Mouse (Mus musculus): ENCODE measurements around the gene Bmp2. TPM values are rescaled to one million over a fixed set of nuclear protein-coding genes. Genes with fewer than 3 reads are reported as not detected.

The Bmp2 gene
- total RNA-seq, 2 experiments from 2014 or later, result 4.2 to 4.6 TPM

DNA sequence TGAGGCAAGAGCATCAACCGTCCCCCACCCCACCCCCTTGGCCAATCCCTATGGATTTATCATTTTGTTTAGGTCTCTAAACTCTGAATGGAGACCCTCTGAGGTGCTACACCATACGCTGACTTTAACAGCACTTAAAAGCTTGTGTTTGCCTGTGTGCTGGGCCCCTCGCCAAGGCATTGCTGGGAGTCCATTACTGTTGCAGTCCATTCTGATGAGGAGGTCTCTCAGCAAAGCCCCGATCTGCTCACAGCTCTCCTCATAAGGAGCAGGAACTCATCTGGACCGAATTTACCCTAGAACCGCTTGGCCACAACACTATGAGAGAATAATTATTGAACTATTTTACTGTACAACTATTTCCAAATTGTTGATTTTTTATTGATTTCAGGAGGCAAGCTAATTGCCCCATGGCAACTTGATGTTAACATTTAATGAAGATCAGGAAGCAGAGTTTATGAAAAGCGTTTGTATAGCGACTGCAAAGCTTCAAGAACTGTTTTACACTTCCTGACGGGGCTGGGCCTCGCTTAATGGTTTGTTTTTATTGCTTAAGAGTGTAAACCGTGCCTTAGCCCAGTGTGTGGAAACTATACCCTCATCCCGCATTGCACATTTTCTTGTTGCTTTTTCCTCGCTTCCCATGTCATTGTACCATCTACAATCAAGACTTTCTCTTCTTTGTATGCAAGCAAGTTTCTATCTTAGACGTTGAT lies 14.2 kb downstream of the Bmp2 start:
- no peak for DNase-seq

DNA sequence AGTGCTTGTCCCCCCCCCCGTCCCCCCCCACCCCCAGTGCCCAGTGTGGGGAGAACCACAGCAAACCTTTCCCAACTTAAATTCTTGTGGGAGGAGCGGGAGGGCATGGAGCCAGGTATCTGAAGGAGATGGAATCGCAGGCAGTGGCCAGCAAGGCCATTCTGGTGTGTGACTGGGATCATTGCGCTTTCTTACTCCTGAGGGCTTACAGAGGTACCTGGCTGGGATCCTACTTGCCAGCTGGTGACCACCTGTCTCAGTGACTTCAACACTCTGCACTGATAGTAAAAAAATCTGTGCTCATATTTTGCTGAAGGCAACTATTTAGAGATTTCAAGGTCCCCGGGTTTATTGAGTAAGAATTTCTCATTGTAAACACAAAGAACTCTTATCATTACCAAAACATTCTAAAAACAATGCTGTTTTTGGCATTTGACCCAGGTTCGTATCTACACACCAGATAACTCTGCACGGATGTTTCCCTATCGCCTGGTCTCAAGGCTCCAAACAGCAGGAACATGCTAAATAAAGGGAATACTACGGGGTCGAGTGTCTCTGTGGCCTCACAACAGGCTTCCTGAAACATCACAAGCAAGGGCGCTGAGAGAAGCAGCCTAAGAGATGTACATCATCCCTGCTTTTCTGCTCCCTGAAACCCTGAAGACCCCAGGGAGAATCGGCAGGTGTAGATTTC lies 39.8 kb downstream of the Bmp2 start:
- no peak for DNase-seq

Small RNAs within 50 kb of the gene (microRNA-seq; reads per million reads assigned to microRNA genes)
- gene Mir3090, result 0 to 0.20 reads per million in 2 experiments
